Mouse (Mus musculus) liver, embryonic 16.5 days (tissue): ENCODE measurements around the gene Rnf126. TPM values are rescaled to one million over a fixed set of nuclear protein-coding genes. Genes with fewer than 3 reads are reported as not detected.

Experiments used
- ATAC-seq: fragments of 200-750 bp; cut with Nextera tagmentation; 2 replicates; pipeline ENCODE4 v1.8.0; 2017; ENCODE audit warnings: low read depth, mild to moderate bottlenecking, moderate number of reproducible peaks, moderate library complexity
- H3K27ac ChIP-seq: fragments of 300-500 bp; sonication (generic); 2 replicates; pipeline ENCODE4 v1.5.1; 2014; ENCODE audit warnings: mild to moderate bottlenecking, low read length
- H3K27me3 ChIP-seq: fragments of 300-500 bp; sonication (generic); 2 replicates; pipeline ENCODE4 v1.6.1; 2014; ENCODE audit warnings: low read depth, low read length, mixed read lengths; ENCODE audit not compliant: control insufficient read depth, insufficient read depth
- H3K36me3 ChIP-seq: fragments of 300-500 bp; sonication (generic); 2 replicates; pipeline ENCODE4 v1.6.1; 2014; ENCODE audit warnings: mild to moderate bottlenecking; ENCODE audit not compliant: control insufficient read depth, insufficient read depth
- H3K4me1 ChIP-seq: fragments of 300-500 bp; sonication (generic); 2 replicates; pipeline ENCODE4 v1.6.1; 2014; ENCODE audit warnings: low read depth, low read length, mixed read lengths; ENCODE audit not compliant: control insufficient read depth
- H3K4me2 ChIP-seq: fragments of 300-500 bp; sonication (generic); 2 replicates; pipeline ENCODE4 v1.6.1; 2014; ENCODE audit warnings: low read depth, low read length, mixed read lengths
- H3K4me3 ChIP-seq: fragments of 300-500 bp; sonication (generic); 2 replicates; pipeline ENCODE4 v1.5.1; 2014; ENCODE audit warnings: low read depth, mild to moderate bottlenecking, low read length
- H3K9ac ChIP-seq: fragments of 300-500 bp; sonication (generic); 2 replicates; pipeline ENCODE4 v1.6.1; 2014; ENCODE audit warnings: low read depth, low read length
- H3K9me3 ChIP-seq: fragments of 300-500 bp; sonication (generic); replicated peaks from 2 replicates; pipeline ENCODE4 v1.6.1; 2016; ENCODE audit warnings: low read length; ENCODE audit not compliant: control insufficient read depth
- WGBS: fragments of 180-500 bp; shearing (Covaris S2); extraction: QIAGEN DNeasy Blood & Tissue Kit; methylation state at CpG from one replicate; pipeline ENCODE4 v1.1.7; 2014; ENCODE audit not compliant: insufficient replicate concordance; 5-methylcytosine and 5-hydroxymethylcytosine counted together
- polyA plus RNA-seq: library from polyadenylated mRNA; unstranded; fragments of >200 nt; fragmentation: Nextera tagmentation; extraction: Ambion mirVana; gene quantifications from 2 replicates; pipeline ENCODE4 v1.2.1, GENCODE M21; 2015

Rnf126 gene
- polyA plus RNA-seq, 1 experiment from 2014 or later: 26.2 TPM

DNA sequence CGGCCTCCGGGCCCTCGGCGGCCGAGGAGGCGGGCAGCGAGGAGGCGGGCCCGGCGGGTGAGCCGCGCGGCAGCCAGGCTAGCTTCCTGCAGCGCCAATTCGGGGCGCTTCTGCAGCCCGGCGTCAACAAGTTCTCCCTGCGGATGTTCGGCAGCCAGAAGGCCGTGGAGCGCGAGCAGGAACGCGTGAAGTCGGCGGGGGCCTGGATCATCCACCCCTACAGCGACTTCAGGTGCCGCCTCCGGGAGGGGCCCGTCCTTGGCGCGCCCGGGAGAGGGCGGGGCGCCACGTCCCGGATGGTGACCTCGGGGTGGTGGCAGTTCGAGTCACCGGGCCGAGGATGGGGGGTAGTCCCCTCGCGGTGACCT is 49.8 kb downstream of the Rnf126 start:
- H3K9ac ChIP-seq: no peak overlapping the region
- WGBS: under 1% methylated on average over 38 of the region's 44 CpGs
- peaks cover 58% of the 10 kb centered on the region for H3K27me3 ChIP-seq
- no peak overlapping the region for H3K27ac ChIP-seq
- H3K36me3 ChIP-seq: peaks cover 2% of the 10 kb centered on the region
- H3K4me3 ChIP-seq: peak overlapping the region; percentile 64
- no peak for ATAC-seq
- H3K9me3 ChIP-seq: no peaks in the 10 kb centered on the region
- peaks cover 30% of the 10 kb centered on the region for H3K4me1 ChIP-seq
- peak overlapping the region; percentile 86 for H3K4me2 ChIP-seq

- Histone ChIP-seq H3K4me3 (peak within 1 kb of the TSS; percentile 64), H3K36me3 (peaks cover 8% of the 10 kb centered on the region), H3K9me3 (no peaks in the 10 kb centered on the region), H3K27ac (no peak within 1 kb of the TSS), H3K4me2 (peak within 1 kb of the TSS; percentile 86), H3K4me1 (peaks cover 32% of the 10 kb centered on the region), H3K27me3 (peaks cover 58% of the 10 kb centered on the region), H3K9ac (no peak within 1 kb of the TSS)
- no peak for ATAC-seq
- WGBS: 2% methylated on average over 31 of the region's 91 CpGs
These were observed 50.3 kb downstream of the Rnf126 start, which contains the start of gene Hcn2 for GRCm38 (mm10) chr10:79716254-79716987. TSS of gene Hcn2 (plus strand) at chr10:79716634.

DNA sequence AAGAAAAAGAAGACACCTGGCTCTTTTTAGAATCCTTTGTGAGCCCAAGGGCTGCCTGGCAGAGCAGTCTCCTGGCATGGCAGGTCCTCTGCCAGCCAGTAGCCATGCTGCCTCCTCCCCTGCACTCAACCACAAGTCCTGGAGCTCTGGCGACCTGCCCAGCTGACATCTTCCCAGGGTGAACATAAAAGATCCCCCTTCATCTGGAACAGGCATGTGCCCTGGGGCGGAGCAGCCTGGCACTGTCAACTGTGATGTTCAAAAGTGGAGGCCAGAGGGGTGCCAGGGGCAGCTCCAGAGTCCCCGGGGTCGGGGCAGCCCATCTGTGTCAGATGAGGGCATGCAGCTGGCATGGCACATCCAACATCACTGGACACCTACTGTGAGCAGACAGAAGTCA is 51.8 kb downstream of the Rnf126 start:
- ATAC-seq: no peak
- no peak overlapping the region for H3K4me3 ChIP-seq
- peaks cover 22% of the 10 kb centered on the region for H3K36me3 ChIP-seq
- 51% methylated on average over 4 of the region's 4 CpGs for WGBS
- H3K9me3 ChIP-seq: no peaks in the 10 kb centered on the region
- H3K4me1 ChIP-seq: peaks cover 37% of the 10 kb centered on the region
- H3K27me3 ChIP-seq: peaks cover 55% of the 10 kb centered on the region
- no peak overlapping the region for H3K27ac ChIP-seq
- H3K4me2 ChIP-seq: no peak overlapping the region
- no peak overlapping the region for H3K9ac ChIP-seq

DNA sequence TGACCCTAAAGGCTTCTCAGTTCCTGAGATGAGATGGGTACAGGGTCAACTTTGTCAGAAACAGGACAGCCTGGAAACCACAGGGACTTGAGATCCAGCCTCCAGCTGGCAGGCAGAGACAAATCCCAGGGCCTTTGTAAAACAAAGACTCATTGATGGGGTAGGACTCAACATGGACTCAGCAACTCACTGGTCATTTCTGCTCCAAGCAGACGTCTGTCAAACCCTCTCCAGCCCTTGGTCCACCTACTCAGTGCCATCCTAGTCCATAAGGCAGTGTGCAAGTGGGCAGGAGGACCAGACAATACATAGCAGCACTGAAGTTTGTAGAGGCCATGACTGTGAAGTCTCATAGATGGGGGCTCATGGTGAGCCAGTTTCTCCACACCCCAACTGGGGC is 53.6 kb downstream of the Rnf126 start:
- Histone ChIP-seq H3K4me2 (peak overlapping the region; percentile 64; the same call in 1 of the 2 replicates), H3K27ac (peak overlapping the region; percentile 96), H3K9ac (peak overlapping the region; percentile 56), H3K4me3 (0 out of 2 replicates have a peak overlapping the region, but pooled peaks have one; percentile 26), H3K36me3 (peaks cover 40% of the 10 kb centered on the region), H3K4me1 (peaks cover 55% of the 10 kb centered on the region), H3K27me3 (peaks cover 42% of the 10 kb centered on the region), H3K9me3 (no peaks in the 10 kb centered on the region)
- no peak for ATAC-seq
- WGBS: 23% methylated on average over 1 of the region's 1 CpGs

DNA sequence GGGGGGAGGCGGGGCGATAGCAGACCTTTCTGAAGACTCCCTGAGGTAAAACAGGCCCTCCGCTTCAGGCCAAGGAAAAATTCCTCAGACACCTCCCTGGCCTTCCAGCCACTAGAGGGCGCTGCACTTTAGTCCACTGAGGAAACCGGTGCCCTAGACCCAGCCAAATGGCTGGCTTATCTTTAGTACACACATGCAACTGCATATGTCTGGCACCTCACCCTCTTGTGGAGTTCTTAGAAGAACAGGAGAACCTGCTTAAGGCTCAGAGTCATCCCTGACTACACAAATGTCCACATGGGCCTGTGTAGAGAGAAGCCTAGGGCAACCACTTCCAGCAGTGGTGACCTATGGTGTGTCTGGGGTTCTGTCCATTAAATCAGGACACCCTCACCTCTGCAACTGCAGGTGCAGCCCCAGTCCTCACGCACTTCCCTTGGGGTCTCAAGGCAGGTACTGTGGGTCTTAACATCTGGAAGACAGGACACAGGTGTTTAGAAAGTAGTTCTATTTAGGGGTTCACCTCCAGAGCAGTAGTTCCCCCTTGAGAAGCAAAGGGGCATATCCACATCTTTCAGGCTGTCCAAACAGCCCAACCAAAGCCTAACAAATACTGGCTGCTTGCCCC is 54.1 kb downstream of the Rnf126 start:
- peak; percentile 93 for ATAC-seq
- Histone ChIP-seq H3K4me2 (peak overlapping the region; percentile 64), H3K27ac (peak overlapping the region; percentile 96), H3K36me3 (peaks cover 45% of the 10 kb centered on the region), H3K4me3 (peak overlapping the region; percentile 26; the same call in 1 of the 2 replicates), H3K27me3 (peaks cover 36% of the 10 kb centered on the region), H3K9ac (peak overlapping the region; percentile 56), H3K9me3 (no peaks in the 10 kb centered on the region), H3K4me1 (peaks cover 58% of the 10 kb centered on the region)
- WGBS: 18% methylated on average over 4 of the region's 6 CpGs

GRCm38 (mm10) chr10:79712029-79712428 is 54.7 kb downstream of the Rnf126 start:
- H3K36me3 ChIP-seq: peaks cover 48% of the 10 kb centered on the region
- peak; percentile 12; the same call in 1 of the 2 replicates for ATAC-seq
- no peaks in the 10 kb centered on the region for H3K9me3 ChIP-seq
- WGBS: 74% methylated on average over 1 of the region's 1 CpGs
- peak overlapping the region; percentile 96 for H3K27ac ChIP-seq
- peaks cover 58% of the 10 kb centered on the region for H3K4me1 ChIP-seq
- no peak overlapping the region for H3K4me3 ChIP-seq
- no peak overlapping the region for H3K9ac ChIP-seq
- no peak overlapping the region for H3K4me2 ChIP-seq
- H3K27me3 ChIP-seq: peaks cover 31% of the 10 kb centered on the region

DNA sequence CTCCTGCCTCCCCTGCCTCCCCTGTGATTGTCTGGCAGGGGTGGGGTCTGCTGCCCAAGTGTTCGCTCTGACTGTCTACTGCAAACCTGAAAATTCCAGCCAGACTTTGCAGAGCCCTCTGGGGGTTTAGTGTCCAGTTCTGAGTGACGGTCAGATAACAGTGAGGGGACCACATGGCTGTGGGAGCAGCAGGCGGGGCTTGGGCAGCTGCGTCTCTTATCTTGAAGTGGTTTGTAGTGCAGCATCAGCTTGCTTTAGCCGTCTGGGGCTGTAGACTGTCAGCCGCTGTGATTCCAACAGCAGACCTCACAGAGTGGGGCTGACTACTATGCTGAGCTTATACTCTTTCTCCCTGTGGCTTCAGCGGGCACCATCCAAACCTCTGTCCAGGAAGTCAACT is 57.4 kb downstream of the Rnf126 start:
- Histone ChIP-seq H3K9me3 (no peaks in the 10 kb centered on the region), H3K36me3 (peaks cover 52% of the 10 kb centered on the region), H3K9ac (no peak overlapping the region), H3K4me1 (peaks cover 66% of the 10 kb centered on the region), H3K4me2 (peak overlapping the region; percentile 7; the same call in 1 of the 2 replicates), H3K27me3 (peaks cover 3% of the 10 kb centered on the region), H3K4me3 (0 out of 2 replicates have a peak overlapping the region, but pooled peaks have one; percentile 1), H3K27ac (0 out of 2 replicates have a peak overlapping the region, but pooled peaks have one; percentile 8)
- WGBS: 35% methylated on average over 7 of the region's 7 CpGs
- ATAC-seq: no peak

DNA sequence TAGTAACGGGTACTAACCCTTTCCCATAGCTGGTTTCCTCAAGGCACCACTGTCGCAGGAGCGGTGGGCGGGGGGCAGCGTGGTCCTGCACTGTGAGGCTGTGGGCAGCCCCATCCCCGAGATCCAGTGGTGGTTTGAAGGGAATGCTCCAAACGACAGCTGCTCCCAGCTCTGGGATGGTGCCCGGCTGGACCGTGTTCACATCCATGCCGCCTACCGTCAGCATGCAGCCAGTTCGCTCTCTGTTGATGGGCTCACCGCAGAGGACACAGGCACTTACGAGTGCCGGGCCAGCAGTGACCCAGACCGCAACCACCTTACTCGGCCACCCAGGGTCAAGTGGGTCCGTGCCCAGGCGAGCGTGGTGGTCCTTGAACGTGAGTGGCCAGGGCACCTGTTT is 58.1 kb downstream of the Rnf126 start:
- Histone ChIP-seq H3K27me3 (no peaks in the 10 kb centered on the region), H3K27ac (no peak overlapping the region), H3K4me1 (peaks cover 68% of the 10 kb centered on the region), H3K4me3 (peak overlapping the region; percentile 9; the same call in 1 of the 2 replicates), H3K4me2 (peak overlapping the region; percentile 92; the same call in 1 of the 2 replicates), H3K9me3 (no peaks in the 10 kb centered on the region), H3K36me3 (peaks cover 52% of the 10 kb centered on the region), H3K9ac (no peak overlapping the region)
- WGBS: 88% methylated on average over 21 of the region's 21 CpGs
- ATAC-seq: no peak
